Comparison of ENCODE assay signal across 17 mouse cellular contexts in genomic region chr2:112596415-112596814, GRCm38 (mm10).
"Had no signal": no experiment of that assay in that cellular context is flagged by ENCODE, and none has a peak within 500 bp of the region (broad histone marks: within the 10 kb centered on the region; RNA-seq: fewer than 3 reads in every experiment).

No protein-coding gene starts in this region.

- H3K36me3 ChIP-seq: midbrain, embryonic 10.5 days; midbrain, embryonic 13.5 days; midbrain, embryonic 15.5 days; neural tube, embryonic 12.5 days; stomach, embryonic 15.5 days had no signal

- H3K27me3 ChIP-seq: midbrain, embryonic 13.5 days; midbrain, embryonic 15.5 days; neural tube, embryonic 12.5 days; stomach, embryonic 15.5 days had no signal

- H3K4me2 ChIP-seq: lung, embryonic 14.5 days; midbrain, embryonic 13.5 days; midbrain, embryonic 15.5 days; neural tube, embryonic 12.5 days; stomach, embryonic 15.5 days had no signal

- H3K4me1 ChIP-seq: midbrain, embryonic 13.5 days; midbrain, embryonic 15.5 days; stomach, embryonic 15.5 days had no signal

- H3K9ac ChIP-seq: liver, embryonic 14.5 days; lung, embryonic 14.5 days; midbrain, embryonic 13.5 days; midbrain, embryonic 15.5 days; neural tube, embryonic 12.5 days; stomach, embryonic 15.5 days had no signal

- ATAC-seq: midbrain, embryonic 13.5 days; midbrain, embryonic 15.5 days had no signal

- DNase-seq: lung, adult 18-20 months; lung, embryonic 14.5 days; lung, postnatal 14 days; lung, postnatal 36 days; right cerebral cortex, postnatal 14 days; thymus, adult 2 months; thymus, postnatal 25 days; thymus, postnatal 4 days had no signal

- H3K4me3 ChIP-seq: midbrain, embryonic 10.5 days; midbrain, embryonic 13.5 days; midbrain, embryonic 15.5 days; myocyte; neural tube, embryonic 12.5 days; stomach, embryonic 15.5 days had no signal

- H3K9me3 ChIP-seq: midbrain, embryonic 10.5 days; midbrain, embryonic 13.5 days; midbrain, embryonic 15.5 days; neural tube, embryonic 12.5 days; stomach, embryonic 15.5 days had no signal

- H3K27ac ChIP-seq: liver, embryonic 14.5 days; macrophage; midbrain, embryonic 10.5 days; midbrain, embryonic 13.5 days; midbrain, embryonic 15.5 days; neural tube, embryonic 12.5 days; stomach, embryonic 15.5 days; stomach, postnatal 0 days had no signal
